Mouse (Mus musculus) CH12.LX (cell line): ENCODE measurements around the gene Rnase11. TPM values are rescaled to one million over a fixed set of nuclear protein-coding genes. Genes with fewer than 3 reads are reported as not detected.

Source experiments
- DNase-seq: peaks from one replicate; pipeline ENCODE4 v3.0.0-alpha.2; 2013; ENCODE audit errors: extremely low read depth
- H3K27ac ChIP-seq: 2 replicates; pipeline ENCODE4 v1.5.1; 2012; ENCODE audit warnings: low read depth, mild to moderate bottlenecking, control low read depth, moderate library complexity; ENCODE audit not compliant: insufficient read depth
- H3K27me3 ChIP-seq: replicated peaks from 2 replicates; pipeline ENCODE3; 2012; ENCODE audit warnings: inconsistent platforms
- H3K36me3 ChIP-seq, 2 experiments: replicated peaks in 1 of 2; 2 replicates each; pipeline versions ENCODE3 to v1.6.1; 2012; ENCODE audit warnings: inconsistent platforms in 1 of 2, low read length in 1 of 2, mild to moderate bottlenecking in 1 of 2, mixed read lengths in 1 of 2, moderate library complexity in 1 of 2; ENCODE audit not compliant: control insufficient read depth in 1 of 2, insufficient read depth in 1 of 2
- H3K4me1 ChIP-seq, 2 experiments: 2 replicates each; pipeline ENCODE4 v1.6.1; 2012; ENCODE audit warnings: inconsistent platforms in 1 of 2, moderate library complexity in 1 of 2; ENCODE audit not compliant: insufficient read depth in 2 of 2, control insufficient read depth in 1 of 2
- H3K4me2 ChIP-seq: 2 replicates; pipeline ENCODE4 v1.6.1; 2012; ENCODE audit warnings: low read depth, mild to moderate bottlenecking, control low read depth; ENCODE audit not compliant: poor library complexity, insufficient read depth, severe bottlenecking
- H3K4me3 ChIP-seq, 3 experiments: fragments of 150-350 bp in 1 of 3; sonication (generic) in 1 of 3; replicated peaks in 1 of 3; 2 replicates each; pipeline versions ENCODE3 to v1.5.1; 2011 to 2012; ENCODE audit warnings: low read depth in 2 of 3, low read length in 2 of 3, mild to moderate bottlenecking in 2 of 3, moderate library complexity in 2 of 3, control low read depth in 1 of 3, improper control_type of control experiment in 1 of 3, inconsistent platforms in 1 of 3, mixed read lengths in 1 of 3; ENCODE audit not compliant: poor library complexity in 1 of 3
- H3K79me2 ChIP-seq: replicated peaks from 2 replicates; pipeline ENCODE4 v1.6.1; 2012; ENCODE audit warnings: mild to moderate bottlenecking, moderate library complexity; ENCODE audit not compliant: control insufficient read depth, poor library complexity, insufficient read depth, severe bottlenecking; ENCODE audit errors: extremely low read depth
- H3K9ac ChIP-seq: 2 replicates; pipeline ENCODE4 v1.6.1; 2012; ENCODE audit warnings: low read depth, mild to moderate bottlenecking, control low read depth, moderate library complexity; ENCODE audit not compliant: insufficient read depth
- H3K9me3 ChIP-seq: replicated peaks from 2 replicates; pipeline ENCODE3; 2012; ENCODE audit warnings: low read length, inconsistent platforms, mixed read lengths
- BHLHE40 ChIP-seq: IDR thresholded peaks from 2 replicates; pipeline ENCODE4 v1.6.1; 2011; ENCODE audit warnings: mild to moderate bottlenecking, low read depth, low read length, improper control_type of control experiment
- CHD2 ChIP-seq: IDR thresholded peaks from 2 replicates; pipeline ENCODE4 v1.6.1; 2011; ENCODE audit warnings: low read length, improper control_type of control experiment
- CTCF ChIP-seq, 2 experiments: IDR thresholded peaks in 1 of 2; conservative IDR thresholded peaks in 1 of 2; 2 replicates each; pipeline ENCODE4 v1.5.1; 2011 to 2012; ENCODE audit warnings: low read depth in 2 of 2, low read length in 2 of 2, improper control_type of control experiment in 1 of 2, inconsistent platforms in 1 of 2, mild to moderate bottlenecking in 1 of 2, moderate library complexity in 1 of 2
- E2F4 ChIP-seq: IDR thresholded peaks from 2 replicates; pipeline ENCODE4 v1.6.1; 2011; ENCODE audit warnings: low read depth, low read length, improper control_type of control experiment; ENCODE audit not compliant: insufficient replicate concordance
- ELF1 ChIP-seq: IDR thresholded peaks from 2 replicates; pipeline ENCODE4 v1.6.1; 2014; ENCODE audit warnings: low read depth, mild to moderate bottlenecking, inconsistent platforms, low read length, improper control_type of control experiment
- IRF4 ChIP-seq: IDR thresholded peaks from 2 replicates; pipeline ENCODE4 v1.6.1; 2014; ENCODE audit warnings: low read depth, mild to moderate bottlenecking, inconsistent platforms, low read length, improper control_type of control experiment
- JUN ChIP-seq: IDR thresholded peaks from 2 replicates; pipeline ENCODE4 v1.6.1; 2011; ENCODE audit warnings: low read depth, mild to moderate bottlenecking, low read length, improper control_type of control experiment, moderate library complexity; ENCODE audit not compliant: insufficient read depth
- JUND ChIP-seq: conservative IDR thresholded peaks from 2 replicates; pipeline ENCODE4 v1.6.1; 2011; ENCODE audit warnings: low read depth, low read length, improper control_type of control experiment
- MAFK ChIP-seq: IDR thresholded peaks from 2 replicates; pipeline ENCODE4 v1.6.1; 2011; ENCODE audit warnings: low read length, improper control_type of control experiment; ENCODE audit not compliant: insufficient replicate concordance
- MAX ChIP-seq: IDR thresholded peaks from 2 replicates; pipeline ENCODE4 v1.6.1; 2011; ENCODE audit warnings: low read length, improper control_type of control experiment
- MEF2A ChIP-seq: IDR thresholded peaks from 2 replicates; pipeline ENCODE4 v1.6.1; 2014; ENCODE audit warnings: low read depth, mild to moderate bottlenecking, inconsistent platforms, low read length, improper control_type of control experiment, borderline replicate concordance
- MYC ChIP-seq: IDR thresholded peaks from 2 replicates; pipeline ENCODE4 v1.6.1; 2011; ENCODE audit warnings: low read depth, mild to moderate bottlenecking, improper control_type of control experiment, low read length
- PAX5 ChIP-seq: IDR thresholded peaks from 2 replicates; pipeline ENCODE4 v1.6.1; 2012; ENCODE audit warnings: low read length, inconsistent platforms, mixed read lengths
- RAD21 ChIP-seq: IDR thresholded peaks from 2 replicates; pipeline ENCODE4 v1.6.1; 2011; ENCODE audit warnings: low read depth, mild to moderate bottlenecking, low read length, improper control_type of control experiment, moderate library complexity
- SIN3A ChIP-seq: IDR thresholded peaks from 2 replicates; pipeline ENCODE4 v1.6.1; 2012; ENCODE audit warnings: low read length, improper control_type of control experiment, inconsistent platforms
- SMC3 ChIP-seq: IDR thresholded peaks from 2 replicates; pipeline ENCODE4 v1.6.1; 2011; ENCODE audit warnings: low read depth, low read length, improper control_type of control experiment
- TBP ChIP-seq: conservative IDR thresholded peaks from 2 replicates; pipeline ENCODE4 v1.6.1; 2011; ENCODE audit warnings: low read depth, low read length, improper control_type of control experiment
- ZC3H11A ChIP-seq: IDR thresholded peaks from 2 replicates; pipeline ENCODE4 v1.6.1; 2012; ENCODE audit warnings: low read depth, mild to moderate bottlenecking, inconsistent platforms, low read length, improper control_type of control experiment
- dilution Hi-C: fragments of 300-500 bp; cut with MboI; formaldehyde crosslinking; loops from 2 replicates; pipeline ENCODE4 v1.14.3; 2020; ENCODE audit warnings: low sequenced_read_pairs; ENCODE audit not compliant: extremely low pct_unique_long_range_greater_than_20kb, extremely low pct_ligation_motif_present
- in situ Hi-C: fragments of 300-500 bp; cut with MboI; formaldehyde crosslinking; loops from 3 replicates; pipeline ENCODE4 v1.14.3; 2019; ENCODE audit warnings: low sequenced_read_pairs, low pct_ligation_motif_present, low pct_unique_long_range_greater_than_20kb, mixed read lengths
- polyA plus RNA-seq: library from polyadenylated mRNA; unstranded; fragments of >175 nt; gene quantifications from 2 replicates; pipeline ENCODE4 v1.2.1, GENCODE M21; 2012; ENCODE audit warnings: low read depth; ENCODE audit not compliant: insufficient read length
- total RNA-seq, 2 experiments: library from RNA; depleted of rRNA; stranded (reverse); fragments of 300-350 nt in 1 of 2; fragments of >200 nt in 1 of 2; gene quantifications; 2 replicates each; pipeline ENCODE4 v1.2.3; 2012 to 2014

The Rnase11 gene
- total and polyA plus RNA-seq, 3 experiments = not detected

DNA sequence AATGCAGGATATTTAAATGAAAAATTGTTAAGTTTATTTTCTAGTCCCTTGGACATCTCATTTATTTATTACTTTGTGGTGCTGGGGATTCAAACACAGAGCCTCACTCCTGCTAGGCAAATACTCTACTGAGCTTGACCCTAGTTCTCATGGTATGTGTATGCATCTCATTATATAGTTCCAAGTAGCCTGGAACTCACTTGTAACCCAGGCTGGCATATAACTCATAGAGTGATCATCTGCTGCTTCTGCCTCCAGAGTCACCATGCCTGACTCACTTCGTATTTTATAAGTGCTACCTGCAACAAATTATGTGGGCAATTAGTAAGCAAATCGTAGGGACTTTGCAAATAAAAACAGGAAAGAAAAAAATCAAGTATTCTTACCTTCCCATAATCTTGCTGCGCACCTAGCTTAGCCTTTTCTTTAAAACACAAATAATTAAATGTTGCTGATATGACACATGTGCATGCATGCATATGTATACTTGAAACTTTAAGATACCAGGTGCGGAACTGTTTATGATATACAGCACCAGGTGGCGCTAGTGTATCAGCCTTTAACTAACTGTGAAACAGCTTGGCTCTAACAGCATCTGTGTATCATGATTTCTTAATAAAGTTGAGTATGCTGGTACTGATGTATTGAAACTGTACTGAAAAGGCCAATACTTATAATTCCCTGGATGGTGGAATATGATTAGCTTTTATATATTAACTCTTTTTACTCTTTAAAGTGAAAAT, 23.4 kb downstream of the Rnase11 start:
- no peak overlapping the region for H3K4me3 ChIP-seq
- H3K27ac ChIP-seq = no peak overlapping the region
- dilution Hi-C loops (no loop called here), in situ Hi-C loops (loop anchor here (10.0 kb wide), 1 partner anchor 68 kb away; the partner anchor contains the start of genes Ang and Rnase4)
- peaks cover 0 to 8% of the 10 kb centered on the region in 2 experiments; a peak in 2 of 4 replicates for H3K4me1 ChIP-seq
- DNase-seq = peak; percentile 87
- no peaks in the 10 kb centered on the region for H3K9me3 ChIP-seq
- H3K9ac ChIP-seq = no peak overlapping the region
- H3K4me2 ChIP-seq = no peak overlapping the region
- TF ChIP-seq CHD2 = no peak
- TF ChIP-seq RAD21 = peak; percentile 99
- peak; percentile 98 for TF ChIP-seq SMC3
- TF ChIP-seq ZC3H11A = peak; percentile 89
- no peak for TF ChIP-seq BHLHE40
- TF ChIP-seq IRF4 = peak; percentile 60
- TF ChIP-seq MAFK = 0 out of 2 replicates have a peak, but pooled peaks have one; percentile 40
- TF ChIP-seq SIN3A = peak; percentile 60; the same call in 1 of the 2 replicates
- no peak for TF ChIP-seq JUN
- no peak for TF ChIP-seq PAX5
- TF ChIP-seq JUND = 0 out of 2 replicates have a peak, but pooled peaks have one; percentile 42
- TF ChIP-seq MYC = peak; percentile 88
- TF ChIP-seq E2F4 = 0 out of 2 replicates have a peak, but pooled peaks have one; percentile 29
- peak; percentile 53 for TF ChIP-seq ELF1
- peak; percentile 68 for TF ChIP-seq MAX
- TF ChIP-seq MEF2A = no peak
- TF ChIP-seq CTCF (conservative IDR thresholded peaks at IDR 0.05 in 1 of 2, IDR thresholded peaks at IDR 0.05 in 1 of 2; ENCODE audit: low read depth in 2 of 2, low read length in 2 of 2) = peak; percentile 26 to 97; a peak in 3 of 4 replicates
- no peaks in the 10 kb centered on the region for H3K36me3 ChIP-seq
- no peaks in the 10 kb centered on the region for H3K27me3 ChIP-seq
- no peaks in the 10 kb centered on the region for H3K79me2 ChIP-seq

DNA sequence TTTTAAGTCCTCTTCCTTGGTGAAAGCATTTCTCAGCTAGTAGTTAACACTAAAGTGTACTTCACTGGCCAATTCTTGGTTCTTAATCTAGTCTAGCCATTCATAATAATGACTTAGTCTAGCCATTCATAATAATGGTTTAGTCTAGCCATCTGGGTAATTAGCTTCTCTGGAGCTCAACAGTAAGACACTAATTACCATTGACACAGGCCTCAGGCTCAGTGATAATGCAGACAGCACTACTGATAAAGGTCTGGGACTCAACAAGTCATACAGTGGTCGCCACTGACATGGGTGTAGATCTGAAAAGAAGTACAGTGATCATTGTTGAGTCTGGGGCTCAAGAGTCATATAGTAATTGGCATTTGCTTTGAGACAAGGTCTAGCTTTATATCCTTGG, 25.1 kb downstream of the Rnase11 start:
- H3K27ac ChIP-seq = no peak overlapping the region
- dilution Hi-C loops (no loop called here), in situ Hi-C loops (loop anchor here (5.0 to 10.0 kb wide), 2 partner anchors 37 to 70 kb away; partner anchors contain the start of genes Ang and Rnase4)
- no peak overlapping the region for H3K9ac ChIP-seq
- no peaks in the 10 kb centered on the region for H3K36me3 ChIP-seq
- H3K4me3 ChIP-seq = no peak overlapping the region
- peaks cover 0 to 8% of the 10 kb centered on the region in 2 experiments; a peak in 2 of 4 replicates for H3K4me1 ChIP-seq
- no peak for DNase-seq
- no peaks in the 10 kb centered on the region for H3K79me2 ChIP-seq
- TF ChIP-seq MAX = no peak
- TF ChIP-seq TBP = peak; percentile 83
- no peak overlapping the region for H3K4me2 ChIP-seq
- no peaks in the 10 kb centered on the region for H3K27me3 ChIP-seq
- H3K9me3 ChIP-seq = peaks cover 2% of the 10 kb centered on the region
